Mouse (Mus musculus): ENCODE data around the gene Cbr3.

- TF ChIP-seq CTCF (IDR thresholded peaks at IDR 0.05; ENCODE audit: extremely low read depth, insufficient read depth, insufficient read length, insufficient replicate concordance) (no peak), POLR2A (IDR thresholded peaks at IDR 0.05; ENCODE audit: low read depth, low read length) (no peak)
Observed at GRCm38 (mm10) chr16:93692744-93693143, 9.7 kb downstream of the Cbr3 start.

Data from spleen, adult 2 months (tissue).